Mouse (Mus musculus): Measurements from ENCODE around the gene Gpr65. TPM values are rescaled to one million over a fixed set of nuclear protein-coding genes. Genes with fewer than 3 reads are reported as not detected.

The Gpr65 gene
- total RNA-seq, 2 experiments from 2014 or later: 0.11 to 0.15 TPM

DNA sequence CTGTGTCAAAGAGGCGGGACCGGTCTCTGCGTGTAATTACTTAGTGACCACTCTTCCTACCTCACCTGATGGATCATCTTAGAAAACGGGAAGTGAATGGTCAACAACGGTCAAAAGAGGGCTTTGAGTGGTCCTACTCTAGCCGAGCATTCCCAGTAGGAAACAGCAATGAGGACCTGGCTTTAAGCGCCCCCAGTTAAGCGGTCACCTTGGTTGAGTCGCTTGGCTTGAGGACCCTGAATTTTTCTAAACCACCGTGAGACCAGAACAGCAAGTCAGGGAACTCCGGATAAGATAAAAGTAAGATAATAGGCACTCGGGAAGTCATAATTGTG is 8.9 kb upstream of the Gpr65 start:
- peak overlapping the region; percentile 98 for H3K27ac ChIP-seq
- no peak for TF ChIP-seq CTCF (IDR thresholded peaks at IDR 0.05)
- H3K4me3 ChIP-seq: peak overlapping the region; percentile 97
- intact Hi-C loops (cut with DNase I): no loop called here
- DNase-seq: no peak

DNA sequence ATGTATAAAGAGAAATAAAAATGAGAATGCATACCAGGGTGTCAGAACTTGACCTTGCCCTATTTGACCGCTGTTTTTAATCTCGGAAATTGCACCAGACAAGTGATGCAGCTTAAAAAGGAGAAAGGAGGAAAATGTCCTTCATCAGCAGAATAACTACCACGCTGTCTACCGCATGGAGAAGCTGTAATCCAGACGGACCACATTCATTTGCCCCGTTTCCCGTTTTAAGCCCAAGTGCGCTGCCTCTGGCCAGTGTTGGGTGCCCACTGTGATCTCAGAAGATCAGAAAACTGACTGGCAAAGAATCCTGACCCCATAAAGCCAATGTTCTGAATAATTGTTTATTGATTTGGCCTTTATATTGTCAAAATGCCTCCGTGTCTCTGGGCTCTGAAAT is 2.7 kb upstream of the Gpr65 start:
- Histone ChIP-seq H3K4me3 (no peak overlapping the region), H3K27ac (no peak overlapping the region)
- DNase-seq: no peak
- intact Hi-C loops (cut with DNase I): no loop called here
- TF ChIP-seq CTCF (IDR thresholded peaks at IDR 0.05): no peak

DNA sequence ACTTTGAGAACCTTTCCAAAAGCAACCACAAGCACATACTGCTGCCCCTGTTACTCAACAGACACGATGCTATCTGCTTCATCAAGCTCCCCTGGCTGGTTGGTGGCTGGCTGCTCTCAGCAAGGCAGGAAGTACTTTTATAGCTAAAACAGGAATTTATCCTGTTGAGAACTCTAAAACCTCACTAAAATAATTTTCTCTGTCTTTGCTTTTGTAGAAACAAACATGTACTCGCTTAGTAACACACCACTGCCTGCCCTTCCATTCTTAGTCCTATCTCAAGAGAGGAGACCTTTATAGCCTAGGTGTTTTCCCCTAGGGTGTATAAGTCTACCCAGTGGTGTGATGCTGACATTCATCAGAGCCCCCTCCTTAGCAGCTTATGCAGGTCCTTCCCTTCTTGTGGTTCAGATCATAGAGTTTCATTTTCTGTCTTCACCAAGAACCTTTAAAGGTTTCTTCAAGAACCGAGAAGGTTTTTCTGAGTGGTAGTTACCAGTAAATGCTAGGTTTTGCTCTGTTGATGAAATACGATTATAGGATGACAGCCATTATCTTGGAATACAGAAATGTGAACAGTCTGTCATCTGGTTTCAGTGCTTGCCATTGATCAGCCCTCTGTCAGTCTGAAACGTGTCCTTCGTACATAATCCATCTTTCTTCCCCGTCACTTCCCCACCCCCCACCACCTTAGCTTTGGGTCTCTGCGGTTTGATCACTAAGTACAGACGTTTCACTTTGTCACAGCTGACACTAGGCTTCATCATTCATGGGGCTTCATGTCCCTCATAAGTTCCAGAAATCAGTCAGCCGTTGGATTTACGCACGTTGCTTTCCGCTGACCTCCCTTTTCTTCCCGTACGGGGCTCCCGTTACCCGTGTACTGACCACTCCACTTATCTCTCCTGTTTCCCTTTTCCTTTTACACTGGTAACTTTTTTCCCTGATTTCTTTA is 1.6 kb downstream of the Gpr65 start:
- intact Hi-C loops (cut with DNase I): no loop called here
- no peak for TF ChIP-seq CTCF (IDR thresholded peaks at IDR 0.05)
- no peak overlapping the region; the same call in 1 of the 2 replicates for H3K4me3 ChIP-seq
- no peak overlapping the region for H3K27ac ChIP-seq
- no peak for DNase-seq

DNA sequence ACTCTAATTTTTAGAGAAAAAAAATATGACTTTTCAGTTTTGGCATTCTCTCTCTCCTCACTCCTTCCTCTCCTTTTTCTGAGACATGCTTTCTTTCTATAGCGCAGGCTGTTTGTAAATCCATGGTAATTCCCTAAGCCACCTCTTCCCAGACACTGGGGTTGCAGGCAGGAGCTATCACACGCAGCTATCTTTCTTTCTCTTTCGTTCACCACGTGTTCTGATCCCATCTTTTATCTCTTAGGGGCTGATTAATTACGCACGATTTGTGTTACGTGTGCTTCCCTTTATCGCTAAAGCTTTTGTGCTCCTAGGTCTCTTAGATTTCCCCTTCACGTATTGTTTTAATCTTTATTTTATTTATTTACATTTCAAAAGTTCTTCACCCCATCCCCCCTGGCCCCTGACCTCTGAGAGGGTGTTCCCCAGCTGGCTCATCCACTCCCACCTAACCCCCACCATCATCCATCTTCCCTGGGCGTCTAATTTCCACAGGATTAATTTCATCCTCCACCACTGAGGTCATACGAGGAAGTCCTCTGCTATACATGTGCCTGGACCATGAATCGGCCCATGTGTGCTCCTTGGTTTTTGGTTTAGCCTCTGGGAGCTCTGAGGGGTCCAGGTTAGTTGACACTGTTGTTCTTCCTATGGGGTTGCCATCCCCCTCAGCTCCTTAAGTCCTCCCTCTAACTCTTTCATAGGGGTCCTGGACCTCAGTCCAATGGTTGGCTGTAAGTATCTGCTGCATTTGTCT is 2.6 kb downstream of the Gpr65 start:
- Histone ChIP-seq H3K27ac (no peak overlapping the region), H3K4me3 (no peak overlapping the region)
- intact Hi-C loops (cut with DNase I): no loop called here
- no peak for DNase-seq
- TF ChIP-seq CTCF (IDR thresholded peaks at IDR 0.05): no peak

DNA sequence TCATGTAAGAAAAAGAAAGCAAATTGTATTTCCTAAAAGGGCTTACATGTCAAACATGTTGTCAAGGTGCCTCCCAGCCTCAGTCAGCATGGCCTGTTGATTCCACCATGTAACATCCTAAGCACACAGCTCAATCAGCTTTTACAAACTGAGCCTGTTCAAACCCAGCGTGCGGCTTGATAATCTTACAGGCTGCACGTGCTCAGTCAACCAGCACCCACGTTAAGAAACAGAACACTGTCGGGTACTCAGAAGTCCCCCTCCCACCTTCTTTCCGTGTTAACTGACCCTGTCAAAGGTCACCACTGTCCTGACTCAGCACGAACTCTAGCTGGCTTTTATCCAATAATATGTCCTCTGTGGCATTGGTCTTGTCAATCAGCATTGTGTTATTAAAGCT is 4.0 kb downstream of the Gpr65 start:
- no peak for DNase-seq
- H3K4me3 ChIP-seq: no peak overlapping the region
- TF ChIP-seq CTCF (IDR thresholded peaks at IDR 0.05): no peak
- no peak overlapping the region for H3K27ac ChIP-seq
- intact Hi-C loops (cut with DNase I): no loop called here

DNA sequence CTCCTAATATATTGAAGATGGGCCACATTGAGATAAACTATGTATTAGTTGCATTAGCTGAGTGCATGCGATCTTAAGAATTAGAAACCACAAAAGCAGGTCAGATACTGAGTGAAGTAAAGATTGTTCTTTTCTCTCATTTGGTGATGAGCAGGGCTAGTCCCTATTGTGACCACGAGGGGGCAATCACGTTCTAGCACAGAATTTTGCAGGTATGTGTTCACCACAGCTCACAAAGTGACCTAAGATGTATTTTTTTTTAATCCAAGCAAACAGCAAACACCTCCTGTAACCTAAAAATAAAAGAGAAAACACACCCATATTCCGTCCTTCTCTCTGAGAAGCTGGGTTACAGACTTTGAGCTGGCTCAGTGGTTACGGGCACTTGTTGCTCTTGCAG is 12.1 kb downstream of the Gpr65 start:
- H3K27ac ChIP-seq: no peak overlapping the region
- intact Hi-C loops (cut with DNase I): loop anchor here (2.0 kb wide), 1 partner anchor 66 kb away; no protein-coding TSS in a partner anchor
- peak; percentile 87 for TF ChIP-seq CTCF (IDR thresholded peaks at IDR 0.05)
- no peak overlapping the region for H3K4me3 ChIP-seq
- DNase-seq: peak; percentile 55

DNA sequence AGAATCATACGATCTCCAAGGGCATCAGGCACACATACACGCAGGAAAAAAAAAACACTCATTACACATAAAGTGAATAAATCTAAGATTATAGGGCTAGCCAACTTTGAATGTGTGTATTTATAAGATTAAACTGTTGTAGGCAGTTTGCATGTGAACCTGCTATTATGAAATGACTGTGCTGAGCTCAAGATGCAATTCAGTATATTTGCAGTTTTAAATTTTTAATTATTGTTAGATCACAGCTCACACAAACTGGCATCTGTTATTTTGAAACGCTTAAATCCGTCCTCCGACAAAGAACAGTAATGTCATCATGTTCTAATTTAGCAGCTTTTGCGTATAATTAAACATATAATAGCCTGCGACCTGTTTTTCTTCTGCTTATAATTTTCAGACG is 12.6 kb downstream of the Gpr65 start:
- no peak for TF ChIP-seq CTCF (IDR thresholded peaks at IDR 0.05)
- intact Hi-C loops (cut with DNase I): loop anchor here (2.0 kb wide), 1 partner anchor 66 kb away; no protein-coding TSS in a partner anchor
- H3K4me3 ChIP-seq: no peak overlapping the region
- DNase-seq: no peak
- no peak overlapping the region for H3K27ac ChIP-seq

DNA sequence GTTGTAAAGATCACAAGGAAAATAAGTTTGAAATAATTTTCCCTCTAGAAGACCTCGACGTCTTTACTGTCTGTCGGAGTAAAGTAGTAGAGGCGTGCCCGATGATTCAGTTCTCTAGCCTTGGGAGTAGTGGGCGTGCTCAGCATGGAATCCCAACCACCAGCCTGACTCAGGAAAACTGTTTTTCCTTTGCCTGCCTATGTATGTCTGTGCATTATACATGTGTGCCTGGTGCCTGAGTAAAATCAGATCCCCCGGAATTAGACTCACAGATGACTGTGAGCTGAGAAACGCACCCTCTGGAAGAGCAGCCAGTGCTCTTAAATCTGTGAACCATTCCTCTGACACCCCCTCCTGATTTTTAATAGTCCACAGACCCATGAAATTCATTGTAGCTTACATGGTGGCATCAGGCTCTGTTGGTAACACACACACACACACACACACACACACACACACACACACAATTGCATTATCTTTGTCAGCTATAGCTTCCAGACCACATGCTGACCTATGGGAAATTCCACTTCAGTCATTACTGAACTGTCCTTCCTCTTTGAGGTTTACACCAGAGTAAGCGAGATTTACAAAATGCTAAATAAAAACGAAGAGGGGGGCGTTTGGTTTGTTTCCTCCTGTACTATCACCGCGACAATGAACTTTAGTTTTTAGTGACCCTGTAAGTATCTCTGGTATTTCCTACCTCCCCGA is 14.5 kb downstream of the Gpr65 start:
- DNase-seq: no peak
- TF ChIP-seq CTCF (IDR thresholded peaks at IDR 0.05): no peak
- intact Hi-C loops (cut with DNase I): no loop called here
- H3K27ac ChIP-seq: no peak overlapping the region
- no peak overlapping the region for H3K4me3 ChIP-seq

DNA sequence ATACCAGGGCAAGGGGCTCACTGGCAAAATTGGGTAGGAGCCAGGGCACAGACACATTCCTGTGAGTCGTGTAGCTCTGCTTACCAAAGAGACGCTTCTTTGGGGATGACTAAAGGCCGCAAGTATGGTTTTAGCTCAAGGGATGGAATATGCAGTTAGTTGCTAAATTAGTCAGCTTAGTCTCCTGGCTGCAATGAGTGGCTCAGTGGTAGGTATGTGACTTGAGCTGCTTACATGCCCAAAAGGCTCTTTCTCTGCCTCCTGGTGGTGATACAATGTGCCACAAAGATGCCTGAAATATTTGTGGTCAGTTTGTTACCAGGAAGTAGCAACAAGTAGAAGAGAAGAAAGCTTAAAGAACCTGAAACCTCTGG is 15.0 kb downstream of the Gpr65 start:
- Histone ChIP-seq H3K4me3 (no peak overlapping the region), H3K27ac (no peak overlapping the region)
- no peak for DNase-seq
- intact Hi-C loops (cut with DNase I): no loop called here
- TF ChIP-seq CTCF (IDR thresholded peaks at IDR 0.05): no peak

DNA sequence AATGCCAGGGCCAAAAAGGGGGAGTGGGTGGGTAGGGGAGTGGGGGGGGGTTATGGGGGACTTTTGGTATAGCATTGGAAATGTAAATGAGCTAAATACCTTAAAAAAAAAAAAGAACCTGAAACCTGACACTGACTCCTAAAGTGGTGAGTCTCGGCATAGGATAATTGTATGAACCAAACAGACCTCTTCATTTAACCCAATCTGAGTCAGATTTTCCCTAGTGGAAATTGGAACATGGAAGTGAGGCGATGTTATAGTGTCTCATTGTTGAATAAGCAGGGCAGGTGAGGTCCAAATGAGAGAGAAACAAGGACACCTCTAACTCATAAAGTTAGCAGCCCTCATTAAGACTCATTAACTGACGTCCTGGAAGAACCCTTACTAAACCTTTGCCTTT is 16.0 kb downstream of the Gpr65 start:
- intact Hi-C loops (cut with DNase I): no loop called here
- no peak for TF ChIP-seq CTCF (IDR thresholded peaks at IDR 0.05)
- H3K4me3 ChIP-seq: no peak overlapping the region
- DNase-seq: no peak
- H3K27ac ChIP-seq: no peak overlapping the region

DNA sequence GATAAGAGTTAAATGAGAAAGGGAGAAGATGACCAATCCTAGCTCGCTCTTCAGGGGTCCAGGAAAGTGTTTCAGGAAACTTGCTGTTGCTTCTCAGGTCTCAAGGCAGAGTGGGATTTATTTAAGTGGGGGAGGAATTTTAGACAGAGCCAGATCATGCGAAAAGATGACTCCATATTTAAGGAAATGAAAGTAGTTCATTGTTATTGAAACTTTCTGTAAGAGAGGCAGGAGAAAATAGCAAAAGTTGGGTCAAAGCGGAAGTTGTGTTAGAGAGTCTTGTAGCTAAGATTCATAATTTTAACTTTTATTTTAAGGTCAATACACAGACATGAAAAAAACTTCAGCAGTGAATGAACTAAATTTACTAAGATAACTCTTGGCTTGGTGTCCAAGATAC is 22.0 kb downstream of the Gpr65 start:
- H3K27ac ChIP-seq: no peak overlapping the region
- intact Hi-C loops (cut with DNase I): no loop called here
- H3K4me3 ChIP-seq: no peak overlapping the region
- no peak for DNase-seq
- no peak for TF ChIP-seq CTCF (IDR thresholded peaks at IDR 0.05)

DNA sequence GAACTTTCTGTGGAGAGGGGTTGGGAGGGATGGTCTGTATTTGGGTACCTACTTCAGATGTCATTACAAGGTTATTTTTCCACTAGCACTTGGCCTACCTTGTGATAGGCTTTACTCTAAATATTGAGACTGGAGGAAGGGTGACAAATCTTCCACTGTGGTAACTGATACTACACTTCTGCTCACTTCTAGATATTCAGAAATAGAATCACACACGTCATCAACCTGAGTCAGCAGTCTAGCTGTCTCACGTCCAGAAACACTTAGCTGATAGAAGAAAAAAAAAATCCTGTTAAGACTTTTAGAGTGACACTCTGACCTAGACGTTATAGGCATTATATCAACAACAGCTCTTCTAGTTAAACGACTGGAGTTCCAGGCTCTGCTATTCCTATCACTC is 23.8 kb downstream of the Gpr65 start:
- TF ChIP-seq CTCF (IDR thresholded peaks at IDR 0.05): no peak
- no peak overlapping the region for H3K4me3 ChIP-seq
- intact Hi-C loops (cut with DNase I): no loop called here
- peak overlapping the region; percentile 44; the same call in 1 of the 2 replicates for H3K27ac ChIP-seq
- no peak for DNase-seq

DNA sequence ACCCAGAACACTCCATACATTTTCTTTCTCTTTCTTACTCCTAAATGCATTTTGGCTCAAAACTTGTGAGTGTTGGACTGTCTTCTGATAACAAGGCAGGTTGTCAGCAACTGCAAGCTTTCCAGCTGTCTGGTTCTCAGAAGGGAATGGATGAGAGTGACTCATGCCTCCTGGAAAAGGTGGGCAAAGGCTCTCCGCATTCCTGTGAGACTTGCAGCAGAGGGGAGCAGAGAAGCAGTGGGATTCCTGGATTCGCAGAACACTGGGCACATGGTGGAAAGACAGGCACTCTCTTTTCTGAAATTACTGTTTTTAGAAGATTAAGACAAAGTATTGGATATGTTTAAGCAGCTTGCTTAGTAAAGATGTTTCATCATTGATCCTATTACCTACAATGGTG is 25.8 kb downstream of the Gpr65 start:
- no peak for DNase-seq
- no peak for TF ChIP-seq CTCF (IDR thresholded peaks at IDR 0.05)
- Histone ChIP-seq H3K4me3 (no peak overlapping the region), H3K27ac (no peak overlapping the region)
- intact Hi-C loops (cut with DNase I): no loop called here
